Mouse (Mus musculus) heart, adult 18-20 months (tissue): ENCODE measurements around the gene Hoxa9. TPM values are rescaled to one million over a fixed set of nuclear protein-coding genes. Genes with fewer than 3 reads are reported as not detected.

Experiments
- DNase-seq, 2 experiments: peaks; one replicate each; pipeline ENCODE4 v3.0.0; 2021 to 2022; ENCODE audit warnings: mixed read lengths in 1 of 2
- total RNA-seq, 2 experiments: library from RNA; stranded (reverse); gene quantifications; 2 replicates each; pipeline ENCODE4 v1.2.3; 2021

Gene Hoxa9
- total RNA-seq, 2 experiments from 2014 or later = not detected

DNA sequence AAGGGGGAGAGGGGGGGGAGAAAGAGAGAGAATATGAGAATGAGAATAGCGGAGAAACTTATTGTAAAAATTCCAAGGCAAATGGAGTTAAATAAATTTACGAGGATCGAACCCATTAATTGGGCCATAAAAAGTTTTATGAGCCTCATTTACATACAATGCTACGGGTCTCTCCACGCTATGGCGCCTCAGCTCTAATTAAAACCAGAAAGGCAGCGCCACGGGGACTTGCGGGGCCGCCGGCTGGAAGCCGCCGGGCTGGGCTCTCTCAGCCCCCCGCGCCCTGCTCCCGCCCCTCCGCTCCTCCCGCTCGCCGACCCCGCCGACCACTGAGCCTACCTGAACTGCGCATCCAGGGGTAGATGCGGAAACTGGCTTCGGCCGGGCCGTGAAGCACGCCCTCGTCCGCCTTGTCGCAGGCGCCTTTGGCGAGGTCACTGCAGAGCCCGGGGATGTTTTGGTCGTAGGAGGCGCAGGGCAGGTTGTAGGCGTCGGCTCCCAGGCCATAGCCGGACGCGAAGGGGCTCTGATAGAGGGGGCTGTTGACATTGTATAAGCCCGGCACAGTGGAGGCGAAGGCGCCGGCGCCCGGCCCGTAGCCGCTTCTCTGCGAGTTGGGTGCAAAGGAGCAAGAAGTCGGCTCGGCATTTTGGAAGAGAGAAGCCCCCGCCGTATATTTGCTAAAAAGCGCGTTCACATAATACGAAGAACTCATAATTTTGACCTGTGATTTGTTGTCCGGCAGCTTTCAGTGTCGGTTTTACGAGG, 14.0 kb downstream of the Hoxa9 start:
- peak in 1 of 2 experiments; percentile 45 for DNase-seq

DNA sequence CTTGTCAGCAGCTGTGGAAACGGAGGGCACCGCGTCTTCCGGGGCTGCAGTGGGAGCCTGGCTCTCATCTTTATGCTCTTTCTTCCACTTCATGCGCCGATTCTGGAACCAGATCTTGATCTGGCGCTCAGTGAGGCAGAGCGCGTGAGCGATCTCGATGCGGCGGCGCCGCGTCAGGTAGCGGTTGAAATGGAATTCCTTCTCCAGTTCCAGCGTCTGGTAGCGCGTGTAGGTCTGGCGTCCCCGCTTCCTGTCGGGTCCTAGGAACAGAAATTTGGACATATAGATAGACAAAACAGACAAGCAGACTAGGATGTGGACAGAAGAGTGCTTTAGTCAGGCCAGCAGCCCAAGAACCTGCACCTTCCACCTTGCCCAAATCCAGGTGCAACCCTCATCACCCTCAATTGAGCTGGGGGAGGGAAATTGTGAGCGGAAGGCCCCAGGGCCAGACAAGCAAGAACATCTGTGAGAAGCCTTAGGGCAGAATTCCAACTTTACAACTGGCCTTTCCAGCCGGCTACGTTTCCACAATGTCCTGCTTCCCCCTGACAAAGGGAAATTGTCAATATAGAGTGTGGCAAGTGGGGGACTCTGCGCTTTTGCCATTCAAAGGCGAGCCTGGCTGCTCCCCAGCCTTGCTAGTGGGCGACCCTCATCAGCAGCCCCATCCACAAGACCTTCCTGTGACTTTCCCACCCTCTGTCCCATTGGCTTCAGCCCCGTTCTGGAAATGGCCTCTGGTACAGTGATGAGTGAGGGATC, 14.9 kb downstream of the Hoxa9 start:
- DNase-seq = no peak

- no peak for DNase-seq
Observed at GRCm38 (mm10) chr6:52215070-52215469, 15.8 kb downstream of the Hoxa9 start.

GRCm38 (mm10) chr6:52214271-52214670, 16.6 kb downstream of the Hoxa9 start:
- no peak for DNase-seq

- no peak for DNase-seq
Observed at GRCm38 (mm10) chr6:52213119-52213986, 17.5 kb downstream of the Hoxa9 start, which contains the start of the genes Hoxa3 and Gm28308. Gene Hoxa3 (minus strand): TSS chr6:52213336. Gene Gm28308 (minus strand): TSS chr6:52213339.

DNA sequence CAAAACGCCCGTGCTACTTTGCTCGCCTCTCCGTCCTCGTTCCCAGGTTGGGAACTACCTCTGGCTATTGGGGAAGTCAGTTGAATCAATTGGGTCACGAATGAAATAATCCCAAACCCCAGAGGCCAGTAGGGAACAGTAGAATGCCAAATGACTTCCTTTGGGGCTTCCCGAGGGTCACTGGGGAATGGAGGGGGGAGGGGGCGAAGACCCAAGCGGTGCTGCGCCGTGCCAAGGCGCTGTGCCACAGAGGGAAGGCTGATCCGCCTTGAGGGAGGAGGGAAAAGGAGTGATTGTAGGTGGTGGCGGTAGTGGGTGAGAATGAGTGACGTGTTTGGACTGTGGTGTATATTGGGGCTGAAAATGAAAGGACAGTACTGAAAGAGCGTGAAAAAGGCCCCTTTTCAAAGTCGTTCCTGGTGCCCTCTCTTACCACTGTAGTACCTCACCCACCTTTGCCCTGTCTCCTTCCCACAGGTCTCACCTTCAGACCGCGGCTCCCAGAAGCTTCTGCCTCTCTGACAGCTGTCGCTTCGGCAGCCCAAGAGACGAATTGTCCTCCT, 18.3 kb downstream of the Hoxa9 start:
- DNase-seq = peak in 1 of 2 experiments; percentile 57

- DNase-seq = no peak
Observed at GRCm38 (mm10) chr6:52211961-52212360, 18.9 kb downstream of the Hoxa9 start.

- DNase-seq = peak; percentile 70 to 80
Observed at GRCm38 (mm10) chr6:52211170-52211935, 19.5 kb downstream of the Hoxa9 start.

GRCm38 (mm10) chr6:52209685-52210046, 21.2 kb downstream of the Hoxa9 start:
- DNase-seq = no peak

- DNase-seq = no peak
Observed at GRCm38 (mm10) chr6:52208868-52209684, 21.8 kb downstream of the Hoxa9 start.

DNA sequence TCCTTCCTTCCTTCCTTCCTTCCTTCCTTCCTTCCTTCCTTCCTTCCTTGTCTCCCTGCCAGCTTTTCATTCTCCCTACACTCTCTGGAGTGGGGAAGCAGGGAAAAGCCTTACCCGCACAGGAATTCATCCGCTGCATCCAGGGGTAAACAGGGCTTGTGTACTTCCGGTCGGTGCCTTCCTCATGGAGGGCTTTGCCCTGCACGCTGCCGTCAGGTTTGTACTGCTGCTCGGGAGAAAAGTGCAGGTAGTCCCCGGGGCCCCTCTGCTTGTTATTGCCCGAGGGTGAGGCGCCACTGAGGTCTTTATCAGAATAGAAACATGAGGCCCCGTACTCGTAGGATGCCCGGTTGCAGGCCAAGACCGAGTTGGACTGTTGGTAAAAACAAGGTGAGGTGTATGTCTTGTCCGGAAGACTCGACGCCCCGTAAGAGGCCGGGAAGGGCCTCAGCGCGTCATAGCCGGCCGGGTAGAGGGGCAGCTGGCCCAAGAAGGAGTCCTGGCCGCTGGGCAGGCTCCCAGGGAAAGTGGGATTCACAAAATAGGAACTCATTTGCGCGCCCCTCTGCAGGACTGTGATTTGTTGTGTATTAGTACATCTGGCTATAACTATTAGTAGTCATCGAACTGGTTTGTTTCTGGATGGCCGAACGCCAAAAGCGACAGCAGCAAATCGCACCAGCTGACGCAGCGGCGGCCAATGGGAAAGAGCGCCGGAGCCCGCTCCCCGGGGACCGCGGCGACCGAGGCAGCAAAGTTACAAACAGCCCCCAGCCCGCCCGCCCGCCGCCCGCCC, 22.6 kb downstream of the Hoxa9 start, which contains the start of gene Hoxa6:
TSS of gene Hoxa6 (minus strand) at position 651 of the 796 bp plus-strand sequence.
- DNase-seq = no peak

DNA sequence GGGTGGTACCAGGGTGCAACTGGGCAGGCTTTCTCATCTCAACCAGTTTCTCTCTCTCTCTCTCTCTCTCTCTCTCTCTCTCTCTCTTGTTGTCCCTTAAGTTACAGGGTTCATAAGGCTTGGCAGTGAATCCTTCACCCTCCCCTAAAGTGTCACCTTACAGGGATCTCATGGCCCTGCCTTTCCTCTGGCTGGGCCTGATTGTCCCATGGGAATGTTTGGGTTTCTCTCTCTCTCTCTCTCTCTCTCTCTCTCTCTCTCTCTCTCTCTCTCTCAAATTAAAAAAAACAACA, 23.3 kb downstream of the Hoxa9 start:
- no peak for DNase-seq

- no peak for DNase-seq
Observed at GRCm38 (mm10) chr6:52206882-52207683, 23.8 kb downstream of the Hoxa9 start.

DNA sequence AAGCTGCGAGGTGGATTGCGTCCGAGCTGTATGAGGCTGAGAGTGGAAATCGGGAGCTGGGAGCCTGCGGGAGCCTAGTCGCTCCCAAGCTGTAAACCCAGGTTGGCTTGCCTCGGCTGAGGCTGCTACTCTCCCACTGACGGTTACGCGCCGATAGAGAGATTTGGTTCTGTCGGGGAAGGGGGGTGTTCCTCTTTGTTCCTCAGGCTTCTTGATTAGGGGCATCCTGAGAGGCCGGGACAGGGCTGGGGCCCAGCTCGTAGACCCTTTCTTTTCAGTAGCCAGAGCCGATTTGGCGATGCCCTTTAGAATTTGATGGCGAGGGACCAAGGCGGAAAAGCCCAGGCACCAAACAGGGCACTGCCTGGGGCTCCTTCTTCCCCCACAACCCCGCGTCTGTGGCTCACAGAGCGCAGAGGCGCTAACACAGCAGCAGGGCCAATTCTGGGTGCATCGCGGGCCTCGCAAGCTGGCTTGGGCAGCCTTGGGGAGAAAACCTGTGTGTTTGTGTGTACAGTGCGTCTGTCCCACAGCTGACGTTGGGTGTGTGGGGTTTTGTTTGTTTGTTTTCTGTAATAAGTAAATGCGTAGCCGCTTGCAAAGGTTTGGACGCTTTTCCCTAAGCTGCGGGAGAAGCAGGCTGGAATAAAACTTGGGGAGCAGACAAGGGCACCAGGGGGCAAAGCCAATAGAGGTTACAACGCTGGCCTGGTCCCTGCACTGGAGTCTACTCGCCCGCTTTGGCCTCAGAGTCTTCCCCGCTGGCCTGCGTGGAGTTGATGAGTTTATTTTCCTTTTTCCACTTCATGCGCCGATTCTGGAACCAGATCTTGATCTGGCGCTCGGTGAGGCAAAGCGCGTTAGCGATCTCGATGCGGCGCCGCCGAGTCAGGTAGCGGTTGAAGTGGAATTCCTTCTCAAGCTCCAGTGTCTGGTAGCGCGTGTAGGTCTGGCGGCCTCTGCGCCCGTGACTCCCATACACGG, 25.0 kb downstream of the Hoxa9 start:
- no peak for DNase-seq

GRCm38 (mm10) chr6:52205221-52205620, 25.7 kb downstream of the Hoxa9 start:
- no peak for DNase-seq

- peak; percentile 68 to 74 for DNase-seq
Observed at GRCm38 (mm10) chr6:52204050-52204752, 26.7 kb downstream of the Hoxa9 start, which contains the start of gene Hoxa5. Gene Hoxa5 (minus strand): TSS chr6:52204587.
